Mouse (Mus musculus): ENCODE results near the gene Alox15.

DNA sequence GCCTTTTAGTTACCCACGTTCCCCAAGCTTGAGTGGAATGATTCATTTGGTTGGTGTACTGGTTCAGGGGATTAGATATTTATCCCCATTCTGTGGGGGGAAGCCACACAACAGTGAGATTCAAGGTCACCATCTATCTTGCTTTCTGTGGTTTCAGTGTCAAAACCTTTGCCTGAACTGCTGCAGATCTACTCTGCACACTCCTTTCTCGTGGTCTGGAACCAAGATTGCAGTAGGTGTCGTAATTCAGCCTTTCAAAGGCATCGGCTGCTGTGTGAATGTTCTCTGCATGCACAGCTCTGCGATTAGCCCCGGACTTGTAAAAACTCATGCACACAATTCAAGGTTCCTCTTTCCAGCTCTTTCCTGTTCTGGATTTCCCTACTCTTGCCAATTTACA, 24.2 kb upstream of the Alox15 start:
- no peak for TF ChIP-seq CTCF (IDR thresholded peaks at IDR 0.05; ENCODE audit: borderline replicate concordance, insufficient read depth, low read depth, low read length)
- TF ChIP-seq POLR2A (IDR thresholded peaks at IDR 0.05; ENCODE audit: borderline replicate concordance, insufficient read depth, low read length), result no peak

Data from cerebellum, adult 2 months (tissue).